Mouse (Mus musculus) hindbrain, embryonic 16.5 days (tissue): ENCODE measurements around the gene Pramef20. TPM values are rescaled to one million over a fixed set of nuclear protein-coding genes. Genes with fewer than 3 reads are reported as not detected.
"Not testable (repeated sequence)": the region's sequence is repeated elsewhere in the genome, so short reads cannot be mapped to it uniquely, and the experiment has no call there.

Experiments
- ATAC-seq: fragments of 200-750 bp; cut with Nextera tagmentation; 2 replicates; pipeline ENCODE4 v1.8.0; 2017; ENCODE audit warnings: moderate TSS enrichment, moderate library complexity
- H3K27ac ChIP-seq: fragments of 300-500 bp; sonication (generic); 2 replicates; pipeline ENCODE4 v1.5.1; 2014; ENCODE audit warnings: low read depth, mild to moderate bottlenecking, control low read depth, low read length, moderate library complexity
- H3K27me3 ChIP-seq: fragments of 300-500 bp; sonication (generic); replicated peaks from 2 replicates; pipeline ENCODE4 v1.6.1; 2014; ENCODE audit warnings: low read length; ENCODE audit not compliant: control insufficient read depth, insufficient read depth
- H3K36me3 ChIP-seq: fragments of 300-500 bp; sonication (generic); 2 replicates; pipeline ENCODE4 v1.6.1; 2014; ENCODE audit warnings: mild to moderate bottlenecking, low read length, moderate library complexity, mixed read lengths; ENCODE audit not compliant: control insufficient read depth, insufficient read depth
- H3K4me1 ChIP-seq: fragments of 300-500 bp; sonication (generic); 2 replicates; pipeline ENCODE4 v1.6.1; 2014; ENCODE audit warnings: low read depth, low read length; ENCODE audit not compliant: control insufficient read depth, insufficient read depth
- H3K4me2 ChIP-seq: fragments of 300-500 bp; sonication (generic); 2 replicates; pipeline ENCODE4 v1.6.1; 2014; ENCODE audit warnings: mild to moderate bottlenecking, low read length, control low read depth, moderate library complexity
- H3K4me3 ChIP-seq: fragments of 300-500 bp; sonication (generic); 2 replicates; pipeline ENCODE4 v1.5.1; 2014; ENCODE audit warnings: mild to moderate bottlenecking, low read length, control low read depth, moderate library complexity
- H3K9ac ChIP-seq: fragments of 300-500 bp; sonication (generic); 2 replicates; pipeline ENCODE4 v1.6.1; 2014; ENCODE audit warnings: low read depth, mild to moderate bottlenecking, control low read depth, low read length, moderate library complexity
- H3K9me3 ChIP-seq: fragments of 300-500 bp; sonication (generic); 2 replicates; pipeline ENCODE4 v1.6.1; 2014; ENCODE audit warnings: mild to moderate bottlenecking, low read length, moderate library complexity; ENCODE audit not compliant: control insufficient read depth
- WGBS: fragments of 180-500 bp; shearing (Covaris S2); extraction: QIAGEN DNeasy Blood & Tissue Kit; methylation state at CpG from one replicate; pipeline ENCODE4 v1.1.7; 2014; 5-methylcytosine and 5-hydroxymethylcytosine counted together
- polyA plus RNA-seq: library from polyadenylated mRNA; unstranded; fragments of >200 nt; fragmentation: Nextera tagmentation; extraction: Ambion mirVana; gene quantifications from 2 replicates; pipeline ENCODE4 v1.2.1, GENCODE M21; 2015

The Pramef20 gene
- polyA plus RNA-seq, 1 experiment from 2014 or later = not detected

- not testable (repeated sequence) for H3K4me3 ChIP-seq, H3K9me3 ChIP-seq, H3K36me3 ChIP-seq, H3K27me3 ChIP-seq, H3K9ac ChIP-seq, H3K4me1 ChIP-seq, H3K4me2 ChIP-seq, ATAC-seq, H3K27ac ChIP-seq
- WGBS = 94% methylated on average over 2 of the region's 3 CpGs
Measured at GRCm38 (mm10) chr4:144335856-144336255, 41.9 kb downstream of the Pramef20 start.

- not testable (repeated sequence) for ATAC-seq, H3K4me3 ChIP-seq, H3K36me3 ChIP-seq, H3K4me1 ChIP-seq, H3K9me3 ChIP-seq, H3K27me3 ChIP-seq, H3K4me2 ChIP-seq, H3K27ac ChIP-seq, H3K9ac ChIP-seq
- WGBS = 56% methylated on average over 4 of the region's 4 CpGs
Measured at GRCm38 (mm10) chr4:144329949-144330348, 47.8 kb downstream of the Pramef20 start, which contains the start of gene Gm13128. Gene Gm13128 (plus strand): TSS chr4:144330249.

Other genes starting within 250 kb of the Pramef20 start
- not detected in 2 replicates for gene Oog3, start 215.3 kb downstream of the Pramef20 start, polyA plus RNA-seq
- not detected in 2 replicates for gene Oog2, start 187.2 kb downstream of the Pramef20 start, polyA plus RNA-seq
- not detected in 2 replicates for gene C87977, start 164.6 kb downstream of the Pramef20 start, polyA plus RNA-seq
- gene Pramel5, start 97.4 kb downstream of the Pramef20 start, polyA plus RNA-seq = not detected in 2 replicates
- not detected in 2 replicates for gene Gm13128, start 47.7 kb downstream of the Pramef20 start, polyA plus RNA-seq
- not detected in 2 replicates for gene Gm13119, start 20.0 kb downstream of the Pramef20 start, polyA plus RNA-seq
- gene Pramef12, start 30.5 kb upstream of the Pramef20 start, polyA plus RNA-seq = not detected in 2 replicates
- 0.16 TPM in 1 of 2 replicates, not detected in the other for gene 1700012P22Rik, start 60.8 kb upstream of the Pramef20 start, polyA plus RNA-seq
- not detected in 2 replicates for gene Gm9944, start 75.4 kb upstream of the Pramef20 start, polyA plus RNA-seq
- gene Aadacl3, start 85.8 kb upstream of the Pramef20 start, polyA plus RNA-seq = not detected in 2 replicates
- gene 9430007A20Rik, start 141.9 kb upstream of the Pramef20 start, polyA plus RNA-seq = not detected in 2 replicates
- not detected in 2 replicates for gene Gm13124, start 187.2 kb upstream of the Pramef20 start, polyA plus RNA-seq
- not detected in 2 replicates for gene Aadacl4, start 235.8 kb upstream of the Pramef20 start, polyA plus RNA-seq